Mouse (Mus musculus): ENCODE data around the gene 1700007K13Rik. TPM values are rescaled to one million over a fixed set of nuclear protein-coding genes. Genes with fewer than 3 reads are reported as not detected.
A peak's percentile ranks its signal among the peaks of the same experiment; 100 is the strongest.

The 1700007K13Rik gene
- polyA plus RNA-seq, 1 experiment from 2014 or later, result 4.6 TPM

DNA sequence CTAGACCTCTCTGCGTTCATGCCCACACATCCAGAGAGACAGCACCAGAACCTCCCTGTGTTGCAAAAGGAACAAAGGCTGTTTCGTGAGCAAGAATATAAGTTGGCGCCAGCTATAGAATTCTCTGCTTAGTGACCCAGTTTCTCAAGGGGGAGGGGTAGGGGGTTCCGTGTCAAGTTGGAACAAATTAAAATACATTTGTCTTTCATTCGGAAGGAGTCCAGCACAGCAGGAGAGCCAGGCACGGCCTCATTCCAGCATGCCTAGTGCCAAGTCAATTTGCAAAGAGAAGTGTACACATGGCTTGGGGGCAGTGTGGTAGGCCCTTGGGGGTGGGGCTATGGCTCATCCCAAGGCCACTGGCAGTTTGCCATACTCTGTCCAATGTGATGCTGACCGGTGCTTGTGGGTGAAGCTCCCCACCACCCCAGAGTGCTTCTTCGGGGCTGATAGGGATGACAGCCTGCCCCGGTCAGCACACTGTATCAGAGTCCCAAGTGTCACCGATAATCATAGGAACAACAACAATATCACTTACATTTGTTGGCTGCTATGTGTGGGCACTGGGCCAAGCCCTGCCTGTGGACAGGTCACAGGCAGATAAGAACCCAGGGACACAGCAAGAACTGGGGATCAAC, 50.6 kb downstream of the 1700007K13Rik start:
- Histone ChIP-seq H3K4me3 (ENCODE audit: low read length) (no peak overlapping the region), H3K4me1 (replicated peaks; ENCODE audit: control insufficient read depth, insufficient read depth, low read length) (peaks cover 9% of the 10 kb centered on the region), H3K27ac (ENCODE audit: low read length) (no peak overlapping the region), H3K4me2 (ENCODE audit: low read depth, low read length) (no peak overlapping the region), H3K27me3 (ENCODE audit: control insufficient read depth, insufficient read depth, low read depth, low read length) (no peaks in the 10 kb centered on the region), H3K9me3 (ENCODE audit: control insufficient read depth, low read length) (no peaks in the 10 kb centered on the region), H3K36me3 (ENCODE audit: control insufficient read depth, insufficient read depth, low read length) (no peaks in the 10 kb centered on the region), H3K9ac (ENCODE audit: low read length) (no peak overlapping the region)
- peak; percentile 46 for ATAC-seq (ENCODE audit: low read depth)
- WGBS, result 36% methylated on average over 10 of the region's 10 CpGs

DNA sequence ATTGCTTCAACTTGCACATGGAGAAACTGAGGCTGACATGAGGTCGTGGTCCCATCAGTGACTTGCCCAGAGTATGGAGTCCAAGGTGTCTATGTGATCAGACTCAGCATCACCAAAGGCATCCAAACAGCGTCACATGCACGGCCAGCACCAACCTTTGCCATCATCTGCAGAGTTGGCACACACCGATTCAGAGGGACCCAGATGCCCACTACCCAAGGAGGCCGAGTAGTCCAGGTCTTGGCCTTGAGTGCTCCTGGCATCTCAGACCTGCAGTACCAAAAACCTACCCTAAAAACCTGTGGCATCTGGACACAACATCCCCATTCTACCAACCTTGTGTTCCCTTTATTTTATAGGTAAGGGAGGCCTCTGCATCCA, 51.4 kb downstream of the 1700007K13Rik start:
- H3K27me3 ChIP-seq (ENCODE audit: control insufficient read depth, insufficient read depth, low read depth, low read length), result no peaks in the 10 kb centered on the region
- no peaks in the 10 kb centered on the region for H3K36me3 ChIP-seq (ENCODE audit: control insufficient read depth, insufficient read depth, low read length)
- H3K9me3 ChIP-seq (ENCODE audit: control insufficient read depth, low read length), result no peaks in the 10 kb centered on the region
- no peak for ATAC-seq (ENCODE audit: low read depth)
- H3K4me3 ChIP-seq (ENCODE audit: low read length), result no peak overlapping the region
- H3K4me2 ChIP-seq (ENCODE audit: low read depth, low read length), result no peak overlapping the region
- H3K9ac ChIP-seq (ENCODE audit: low read length), result no peak overlapping the region
- peaks cover 9% of the 10 kb centered on the region for H3K4me1 ChIP-seq (replicated peaks; ENCODE audit: control insufficient read depth, insufficient read depth, low read length)
- WGBS, result 91% methylated on average over 5 of the region's 5 CpGs
- H3K27ac ChIP-seq (ENCODE audit: low read length), result no peak overlapping the region

- H3K27me3 ChIP-seq (ENCODE audit: control insufficient read depth, insufficient read depth, low read depth, low read length), result no peaks in the 10 kb centered on the region
- no peak for ATAC-seq (ENCODE audit: low read depth)
- WGBS, result 80% methylated on average over 5 of the region's 5 CpGs
Observed at GRCm38 (mm10) chr2:28414116-28414756, 51.9 kb downstream of the 1700007K13Rik start.

GRCm38 (mm10) chr2:28412936-28413335, 53.2 kb downstream of the 1700007K13Rik start:
- H3K9ac ChIP-seq (ENCODE audit: low read length), result no peak overlapping the region
- ATAC-seq (ENCODE audit: low read depth), result no peak
- WGBS, result 66% methylated on average over 6 of the region's 6 CpGs

More at GRCm38 (mm10) chr2:28414116-28414756, 51.9 kb downstream of the 1700007K13Rik start:
- H3K27ac ChIP-seq (ENCODE audit: low read length), result no peak overlapping the region
- H3K4me3 ChIP-seq (ENCODE audit: low read length), result no peak overlapping the region
- H3K4me2 ChIP-seq (ENCODE audit: low read depth, low read length), result no peak overlapping the region
- H3K9ac ChIP-seq (ENCODE audit: low read length), result no peak overlapping the region
- H3K36me3 ChIP-seq (ENCODE audit: control insufficient read depth, insufficient read depth, low read length), result no peaks in the 10 kb centered on the region
- H3K4me1 ChIP-seq (replicated peaks; ENCODE audit: control insufficient read depth, insufficient read depth, low read length), result peaks cover 9% of the 10 kb centered on the region
- no peaks in the 10 kb centered on the region for H3K9me3 ChIP-seq (ENCODE audit: control insufficient read depth, low read length)

More at GRCm38 (mm10) chr2:28412936-28413335, 53.2 kb downstream of the 1700007K13Rik start:
- no peak overlapping the region for H3K4me2 ChIP-seq (ENCODE audit: low read depth, low read length)
- peaks cover 9% of the 10 kb centered on the region for H3K4me1 ChIP-seq (replicated peaks; ENCODE audit: control insufficient read depth, insufficient read depth, low read length)
- no peak overlapping the region for H3K4me3 ChIP-seq (ENCODE audit: low read length)
- no peak overlapping the region for H3K27ac ChIP-seq (ENCODE audit: low read length)
- H3K9me3 ChIP-seq (ENCODE audit: control insufficient read depth, low read length), result no peaks in the 10 kb centered on the region
- H3K27me3 ChIP-seq (ENCODE audit: control insufficient read depth, insufficient read depth, low read depth, low read length), result no peaks in the 10 kb centered on the region
- no peaks in the 10 kb centered on the region for H3K36me3 ChIP-seq (ENCODE audit: control insufficient read depth, insufficient read depth, low read length)

Other genes starting within 250 kb of the 1700007K13Rik start
- 6.3 and 6.5 TPM in 2 replicates for gene Ppp1r26, start 19.5 kb downstream of the 1700007K13Rik start, polyA plus RNA-seq (2015; fragmentation: Nextera tagmentation; extraction: Ambion mirVana)
- gene Mrps2, start 1.7 kb upstream of the 1700007K13Rik start, polyA plus RNA-seq (2015; fragmentation: Nextera tagmentation; extraction: Ambion mirVana), result 49.9 and 52.7 TPM in 2 replicates
- gene Gbgt1, start 30.6 kb upstream of the 1700007K13Rik start, polyA plus RNA-seq (2015; fragmentation: Nextera tagmentation; extraction: Ambion mirVana), result 1.1 and 1.5 TPM in 2 replicates
- 3.4 and 3.7 TPM in 2 replicates for gene Gm10134, start 39.8 kb upstream of the 1700007K13Rik start, polyA plus RNA-seq (2015; fragmentation: Nextera tagmentation; extraction: Ambion mirVana)
- gene Ralgds, start 46.8 kb upstream of the 1700007K13Rik start, polyA plus RNA-seq (2015; fragmentation: Nextera tagmentation; extraction: Ambion mirVana), result 27.3 and 27.9 TPM in 2 replicates
- 0.10 and 0.23 TPM in 2 replicates for gene Cel, start 97.1 kb upstream of the 1700007K13Rik start, polyA plus RNA-seq (2015; fragmentation: Nextera tagmentation; extraction: Ambion mirVana)
- gene Gtf3c5, start 117.4 kb upstream of the 1700007K13Rik start, polyA plus RNA-seq (2015; fragmentation: Nextera tagmentation; extraction: Ambion mirVana), result 45.0 and 45.7 TPM in 2 replicates
- gene Gfi1b, start 155.7 kb upstream of the 1700007K13Rik start, polyA plus RNA-seq (2015; fragmentation: Nextera tagmentation; extraction: Ambion mirVana), result 0.80 and 1.4 TPM in 2 replicates
- 16.5 and 18.2 TPM in 2 replicates for gene Tsc1, start 174.9 kb upstream of the 1700007K13Rik start, polyA plus RNA-seq (2015; fragmentation: Nextera tagmentation; extraction: Ambion mirVana)
- gene Spaca9, start 233.4 kb upstream of the 1700007K13Rik start, polyA plus RNA-seq (2015; fragmentation: Nextera tagmentation; extraction: Ambion mirVana), result 6.5 and 9.6 TPM in 2 replicates
- 4.2 and 4.7 TPM in 2 replicates for gene Ak8, start 233.8 kb upstream of the 1700007K13Rik start, polyA plus RNA-seq (2015; fragmentation: Nextera tagmentation; extraction: Ambion mirVana)

Data from lung, embryonic 16.5 days (tissue).